Mouse (Mus musculus) limb, embryonic 14.5 days (tissue): Measurements from ENCODE around the gene Ankfn1. TPM values are rescaled to one million over a fixed set of nuclear protein-coding genes. Genes with fewer than 3 reads are reported as not detected.

ENCODE experiments used
- ATAC-seq: fragments of 200-750 bp; cut with Nextera tagmentation; 2 replicates; pipeline ENCODE4 v1.8.0; 2017; ENCODE audit warnings: low read depth, moderate number of reproducible peaks, moderate TSS enrichment; ENCODE audit not compliant: low FRiP score
- DNase-seq: peaks from one replicate; pipeline ENCODE4 v3.0.0-alpha.2; 2015; ENCODE audit warnings: low spot score
- H3K27ac ChIP-seq: fragments of 300-500 bp; sonication (generic); replicated peaks from 2 replicates; pipeline ENCODE4 v1.5.1; 2014; ENCODE audit warnings: low read depth, mild to moderate bottlenecking, low read length, moderate library complexity, mixed read lengths
- H3K27me3 ChIP-seq: fragments of 300-500 bp; sonication (generic); 2 replicates; pipeline ENCODE4 v1.6.1; 2014; ENCODE audit warnings: low read length, mixed read lengths; ENCODE audit not compliant: control insufficient read depth, insufficient read depth
- H3K36me3 ChIP-seq: fragments of 300-500 bp; sonication (generic); 2 replicates; pipeline ENCODE4 v1.6.1; 2014; ENCODE audit warnings: mild to moderate bottlenecking, low read length, moderate library complexity, mixed read lengths; ENCODE audit not compliant: control insufficient read depth, insufficient read depth
- H3K4me1 ChIP-seq: fragments of 300-500 bp; sonication (generic); 2 replicates; pipeline ENCODE4 v1.6.1; 2014; ENCODE audit warnings: antibody characterized with exemption, low read length, mixed read lengths; ENCODE audit not compliant: control insufficient read depth, insufficient read depth
- H3K4me2 ChIP-seq: fragments of 300-500 bp; sonication (generic); replicated peaks from 2 replicates; pipeline ENCODE4 v1.6.1; 2014; ENCODE audit warnings: low read depth, mild to moderate bottlenecking, low read length, moderate library complexity; ENCODE audit not compliant: severe bottlenecking
- H3K4me3 ChIP-seq: fragments of 300-500 bp; sonication (generic); replicated peaks from 2 replicates; pipeline ENCODE4 v1.5.1; 2014; ENCODE audit warnings: low read length
- H3K9ac ChIP-seq: fragments of 300-500 bp; sonication (generic); 2 replicates; pipeline ENCODE4 v1.6.1; 2014; ENCODE audit warnings: mild to moderate bottlenecking, low read depth, low read length, moderate library complexity; ENCODE audit not compliant: severe bottlenecking
- H3K9me3 ChIP-seq: fragments of 300-500 bp; sonication (generic); 2 replicates; pipeline ENCODE4 v1.6.1; 2016; ENCODE audit warnings: low read length; ENCODE audit not compliant: control insufficient read depth
- POLR2A ChIP-seq: fragments of 200-500 bp; IDR thresholded peaks from 2 replicates; pipeline ENCODE4 v1.8.0; 2012; ENCODE audit warnings: inconsistent platforms, mild to moderate bottlenecking, moderate library complexity, borderline replicate concordance; ENCODE audit not compliant: insufficient read depth, insufficient read length; ENCODE audit errors: extremely low read depth
- WGBS: fragments of 180-500 bp; shearing (Covaris S2); extraction: QIAGEN DNeasy Blood & Tissue Kit; methylation state at CpG from one replicate; pipeline ENCODE4 v1.1.7; 2014; 5-methylcytosine and 5-hydroxymethylcytosine counted together
- polyA plus RNA-seq, 2 experiments: library from polyadenylated mRNA; depleted of rRNA in 1 of 2; stranded (reverse) in 1 of 2; unstranded in 1 of 2; fragments of >200 nt; fragmentation: Nextera tagmentation in 1 of 2; extraction: Ambion mirVana in 1 of 2; gene quantifications; 2 replicates each; pipeline versions ENCODE4 v1.2.1 to v1.2.3; 2012 to 2014

Ankfn1 gene
- polyA plus RNA-seq, 2 experiments, result 0.36 to 0.61 TPM

- no peak overlapping the region for H3K9ac ChIP-seq
- no peaks in the 10 kb centered on the region for H3K27me3 ChIP-seq
- H3K4me2 ChIP-seq, result no peak overlapping the region
- no peaks in the 10 kb centered on the region for H3K9me3 ChIP-seq
- no peak overlapping the region for H3K4me3 ChIP-seq
- WGBS, result 45% methylated on average over 2 of the region's 2 CpGs
- TF ChIP-seq POLR2A, result no peak
- ATAC-seq (no peak), DNase-seq (no peak)
- no peaks in the 10 kb centered on the region for H3K36me3 ChIP-seq
- H3K4me1 ChIP-seq, result peaks cover 9% of the 10 kb centered on the region
- no peak overlapping the region for H3K27ac ChIP-seq
These were observed 11.7 kb downstream of the Ankfn1 start for GRCm38 (mm10) chr11:89765770-89766148.

GRCm38 (mm10) chr11:89765014-89765769, 12.3 kb downstream of the Ankfn1 start:
- TF ChIP-seq POLR2A, result no peak
- H3K4me3 ChIP-seq, result no peak overlapping the region
- DNase-seq (no peak), ATAC-seq (no peak)
- H3K4me2 ChIP-seq, result no peak overlapping the region
- no peak overlapping the region for H3K9ac ChIP-seq
- H3K27ac ChIP-seq, result no peak overlapping the region
- H3K27me3 ChIP-seq, result no peaks in the 10 kb centered on the region
- no peaks in the 10 kb centered on the region for H3K9me3 ChIP-seq
- peaks cover 9% of the 10 kb centered on the region for H3K4me1 ChIP-seq
- H3K36me3 ChIP-seq, result no peaks in the 10 kb centered on the region
- 37% methylated on average over 2 of the region's 2 CpGs for WGBS

- ATAC-seq, result no peak
- Histone ChIP-seq H3K9ac (no peak overlapping the region), H3K4me3 (no peak overlapping the region), H3K9me3 (no peaks in the 10 kb centered on the region), H3K36me3 (no peaks in the 10 kb centered on the region), H3K27me3 (no peaks in the 10 kb centered on the region), H3K4me2 (no peak overlapping the region), H3K27ac (no peak overlapping the region), H3K4me1 (no peaks in the 10 kb centered on the region)
- TF ChIP-seq POLR2A, result no peak
- WGBS, result 84% methylated on average over 10 of the region's 10 CpGs
- no peak for DNase-seq
These were observed 43.3 kb downstream of the Ankfn1 start for GRCm38 (mm10) chr11:89733973-89734693.

GRCm38 (mm10) chr11:89733526-89733925, 43.9 kb downstream of the Ankfn1 start:
- Histone ChIP-seq H3K4me2 (no peak overlapping the region), H3K9me3 (no peaks in the 10 kb centered on the region), H3K9ac (no peak overlapping the region), H3K36me3 (no peaks in the 10 kb centered on the region), H3K4me3 (no peak overlapping the region), H3K4me1 (no peaks in the 10 kb centered on the region), H3K27me3 (no peaks in the 10 kb centered on the region), H3K27ac (no peak overlapping the region)
- no peak for ATAC-seq
- 82% methylated on average over 7 of the region's 7 CpGs for WGBS
- DNase-seq, result no peak
- TF ChIP-seq POLR2A, result no peak

- H3K4me2 ChIP-seq, result no peak overlapping the region
- H3K9me3 ChIP-seq, result peaks cover 4% of the 10 kb centered on the region; the same call in 1 of the 2 replicates
- H3K4me3 ChIP-seq, result no peak overlapping the region
- no peaks in the 10 kb centered on the region for H3K4me1 ChIP-seq
- ATAC-seq (peak; percentile 41; the same call in 1 of the 2 replicates), DNase-seq (peak; percentile 77)
- 13% methylated on average over 5 of the region's 5 CpGs for WGBS
- no peak for TF ChIP-seq POLR2A
- H3K27me3 ChIP-seq, result no peaks in the 10 kb centered on the region
- H3K27ac ChIP-seq, result no peak overlapping the region
- no peak overlapping the region for H3K9ac ChIP-seq
- H3K36me3 ChIP-seq, result no peaks in the 10 kb centered on the region
These were observed 56.6 kb downstream of the Ankfn1 start for GRCm38 (mm10) chr11:89720847-89721246.
